In the genomic region with DNA sequence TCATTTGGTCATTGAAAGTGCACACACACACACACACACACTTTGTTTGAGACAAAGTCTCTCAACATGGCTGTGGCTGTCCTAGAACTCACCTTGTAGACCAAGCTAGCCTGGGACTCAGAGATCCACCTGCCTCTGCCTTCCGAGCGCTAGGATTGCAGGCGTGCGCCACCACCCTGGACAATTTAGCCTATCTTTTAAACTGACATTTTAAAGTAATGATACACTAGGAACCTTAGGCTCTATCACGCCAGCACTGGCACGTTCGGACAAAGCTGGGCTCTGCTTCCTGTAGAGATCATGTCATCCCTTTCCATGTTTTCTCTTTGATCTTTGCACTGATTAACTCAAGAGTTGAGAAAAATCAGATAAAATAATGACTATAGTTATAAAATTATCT, we compare ENCODE assay signal across 35 mouse cellular contexts.
"Had no signal": no experiment of that assay in that cellular context is flagged by ENCODE, and none has a peak within 500 bp of the region (broad histone marks: within the 10 kb centered on the region; RNA-seq: fewer than 3 reads in every experiment).

No protein-coding gene starts in this region.

- H3K4me3 ChIP-seq: heart, embryonic 10.5 days; heart, embryonic 12.5 days; heart, embryonic 13.5 days; heart, embryonic 15.5 days; hindbrain, embryonic 10.5 days; hindbrain, embryonic 12.5 days; hindbrain, embryonic 13.5 days; hindbrain, embryonic 15.5 days; intestine, embryonic 15.5 days; kidney, embryonic 15.5 days; layer of hippocampus, adult 2 months had no signal

- DNase-seq: heart, postnatal 10 days; heart, postnatal 14 days; heart, postnatal 36 days; heart, postnatal 4 days; kidney, adult 11 months; kidney, adult 18-20 months; kidney, adult 2 months; kidney, adult 8-10 months; kidney, adult 9 months; kidney, postnatal 10 days; kidney, postnatal 14 days; kidney, postnatal 25 days; kidney, postnatal 36 days; kidney, postnatal 4 days; layer of hippocampus, adult 9-11 months; layer of hippocampus, postnatal 36 days had no signal

- ATAC-seq: hindbrain, embryonic 16.5 days; hindbrain, postnatal 0 days; inflammation-experienced regulatory T-cells, adult 6 months; intestine, embryonic 15.5 days; intestine, embryonic 16.5 days; intestine, postnatal 0 days had no signal

- H3K4me1 ChIP-seq: intestine, embryonic 15.5 days had no signal

- H3K4me2 ChIP-seq: heart, embryonic 11.5 days; heart, embryonic 12.5 days; heart, embryonic 13.5 days; heart, embryonic 15.5 days; hindbrain, embryonic 12.5 days; hindbrain, embryonic 13.5 days; hindbrain, embryonic 14.5 days; hindbrain, embryonic 15.5 days; intestine, embryonic 15.5 days; kidney, embryonic 15.5 days had no signal

- H3K27ac ChIP-seq: heart, embryonic 10.5 days; heart, embryonic 13.5 days; heart, embryonic 15.5 days; hindbrain, embryonic 10.5 days; hindbrain, embryonic 12.5 days; hindbrain, embryonic 13.5 days; hindbrain, embryonic 14.5 days; hindbrain, embryonic 15.5 days; hindbrain, postnatal 0 days; intestine, embryonic 15.5 days; kidney, embryonic 15.5 days; kidney, postnatal 0 days; layer of hippocampus, adult 2 months had no signal

- H3K36me3 ChIP-seq: heart, embryonic 10.5 days; heart, embryonic 12.5 days; heart, embryonic 13.5 days; heart, embryonic 15.5 days; hindbrain, embryonic 10.5 days; hindbrain, embryonic 12.5 days; hindbrain, embryonic 13.5 days; hindbrain, embryonic 15.5 days; intestine, embryonic 15.5 days; kidney, embryonic 15.5 days had no signal

- H3K9me3 ChIP-seq: heart, embryonic 10.5 days; heart, embryonic 12.5 days; heart, embryonic 13.5 days; heart, embryonic 15.5 days; hindbrain, embryonic 10.5 days; hindbrain, embryonic 12.5 days; hindbrain, embryonic 13.5 days; hindbrain, embryonic 15.5 days; intestine, embryonic 15.5 days; kidney, embryonic 15.5 days had no signal

- H3K9ac ChIP-seq: heart, embryonic 12.5 days; heart, embryonic 13.5 days; heart, embryonic 15.5 days; hindbrain, embryonic 12.5 days; hindbrain, embryonic 13.5 days; hindbrain, embryonic 14.5 days; hindbrain, embryonic 15.5 days; intestine, embryonic 15.5 days; kidney, embryonic 15.5 days had no signal

- H3K27me3 ChIP-seq: heart, embryonic 12.5 days; heart, embryonic 13.5 days; heart, embryonic 15.5 days; hindbrain, embryonic 12.5 days; hindbrain, embryonic 13.5 days; hindbrain, embryonic 15.5 days; intestine, embryonic 15.5 days; kidney, embryonic 15.5 days had no signal
